In the genomic region with DNA sequence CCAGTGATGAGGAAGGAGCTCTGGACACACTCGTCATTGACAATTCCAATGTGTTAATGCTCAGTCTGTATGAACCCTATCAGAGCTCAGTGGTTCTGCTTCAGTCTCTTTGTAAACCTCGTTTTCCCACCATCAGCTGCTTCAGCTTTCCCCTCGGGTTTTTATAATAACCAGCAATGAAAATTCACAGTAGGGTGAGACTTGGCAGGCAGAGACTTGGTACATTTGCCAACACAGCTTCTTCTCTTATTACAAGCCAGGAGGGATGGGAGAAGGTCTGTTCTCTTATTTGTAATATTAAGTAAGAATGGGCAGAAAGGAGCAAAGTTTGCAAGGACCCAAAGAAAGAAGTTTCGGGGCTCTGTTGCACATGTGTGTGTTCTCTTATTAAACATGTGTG, we compare ENCODE assay signal across 27 mouse cellular contexts. TPM values are rescaled to one million over a fixed set of nuclear protein-coding genes. Genes with fewer than 3 reads are reported as not detected.
DNase-seq lines count a peak whose midpoint lies in the region; ATAC-seq and TF ChIP-seq lines count a peak whose summit lies in the region.
"Had no signal": no experiment of that assay in that cellular context is flagged by ENCODE, and none has a peak within 500 bp of the region (broad histone marks: within the 10 kb centered on the region; RNA-seq: fewer than 3 reads in every experiment).

No protein-coding gene starts in this region.

- H3K9ac ChIP-seq in forebrain, embryonic 14.5 days (ENCODE audit: low read length), result no peak overlapping the region
- no peak overlapping the region for H3K9ac ChIP-seq in forebrain, embryonic 13.5 days
- no peak overlapping the region for H3K9ac ChIP-seq in hindbrain, postnatal 0 days (replicated peaks; ENCODE audit: low read length)
- H3K9ac ChIP-seq in hindbrain, embryonic 12.5 days, result no peak overlapping the region
- no peak overlapping the region for H3K9ac ChIP-seq in limb, embryonic 14.5 days (ENCODE audit: low read depth, low read length, severe bottlenecking)
- no peak overlapping the region for H3K9ac ChIP-seq in intestine, embryonic 15.5 days
- H3K9ac ChIP-seq: embryonic facial prominence, embryonic 12.5 days; embryonic facial prominence, embryonic 15.5 days; forebrain, embryonic 15.5 days; hindbrain, embryonic 13.5 days had no signal

- 0 out of 2 replicates have a peak, but pooled peaks cover under 1% of the 10 kb centered on the region for H3K27me3 ChIP-seq in forebrain, embryonic 14.5 days (replicated peaks; ENCODE audit: control insufficient read depth, insufficient read depth, low read length)
- H3K27me3 ChIP-seq in forebrain, embryonic 13.5 days, result peaks cover 23% of the 10 kb centered on the region
- no peaks in the 10 kb centered on the region for H3K27me3 ChIP-seq in hindbrain, postnatal 0 days (ENCODE audit: insufficient read depth, low read length)
- no peaks in the 10 kb centered on the region for H3K27me3 ChIP-seq in hindbrain, embryonic 12.5 days
- no peaks in the 10 kb centered on the region for H3K27me3 ChIP-seq in limb, embryonic 14.5 days (ENCODE audit: control insufficient read depth, insufficient read depth, low read length)
- H3K27me3 ChIP-seq in limb, embryonic 10.5 days (ENCODE audit: low read depth, poor library complexity, severe bottlenecking), result no peaks in the 10 kb centered on the region
- no peaks in the 10 kb centered on the region for H3K27me3 ChIP-seq in intestine, embryonic 15.5 days (replicated peaks)
- H3K27me3 ChIP-seq: embryonic facial prominence, embryonic 12.5 days; embryonic facial prominence, embryonic 15.5 days; forebrain, embryonic 15.5 days; hindbrain, embryonic 13.5 days had no signal

- no peak for TF ChIP-seq CTCF in hindbrain, postnatal 0 days (IDR thresholded peaks at IDR 0.05; ENCODE audit: low read depth)
- TF ChIP-seq CTCF in brain, embryonic 14.5 days (IDR thresholded peaks at IDR 0.05; ENCODE audit: borderline replicate concordance, extremely low read depth, insufficient read depth, insufficient read length), result no peak

- no peak overlapping the region for H3K27ac ChIP-seq in forebrain, embryonic 14.5 days (ENCODE audit: low read depth, low read length)
- H3K27ac ChIP-seq in forebrain, embryonic 13.5 days, result no peak overlapping the region
- no peak overlapping the region for H3K27ac ChIP-seq in hindbrain, postnatal 0 days
- no peak overlapping the region for H3K27ac ChIP-seq in hindbrain, embryonic 12.5 days
- H3K27ac ChIP-seq in limb, embryonic 14.5 days (replicated peaks; ENCODE audit: low read depth, low read length), result no peak overlapping the region
- no peak overlapping the region for H3K27ac ChIP-seq in limb, embryonic 10.5 days
- no peak overlapping the region for H3K27ac ChIP-seq in intestine, embryonic 15.5 days
- H3K27ac ChIP-seq: embryonic facial prominence, embryonic 12.5 days; embryonic facial prominence, embryonic 15.5 days; forebrain, embryonic 15.5 days; gastrocnemius, adult 2 months; hindbrain, embryonic 13.5 days had no signal

- no peaks in the 10 kb centered on the region for H3K9me3 ChIP-seq in forebrain, embryonic 14.5 days (replicated peaks; ENCODE audit: control insufficient read depth, low read length)
- H3K9me3 ChIP-seq in forebrain, embryonic 13.5 days (replicated peaks), result no peaks in the 10 kb centered on the region
- no peaks in the 10 kb centered on the region for H3K9me3 ChIP-seq in hindbrain, postnatal 0 days (ENCODE audit: low read length)
- no peaks in the 10 kb centered on the region for H3K9me3 ChIP-seq in hindbrain, embryonic 12.5 days (replicated peaks)
- no peaks in the 10 kb centered on the region for H3K9me3 ChIP-seq in limb, embryonic 14.5 days (ENCODE audit: control insufficient read depth, low read length)
- H3K9me3 ChIP-seq in limb, embryonic 10.5 days (replicated peaks), result no peaks in the 10 kb centered on the region
- no peaks in the 10 kb centered on the region for H3K9me3 ChIP-seq in intestine, embryonic 15.5 days
- H3K9me3 ChIP-seq: embryonic facial prominence, embryonic 12.5 days; embryonic facial prominence, embryonic 15.5 days; forebrain, embryonic 15.5 days; hindbrain, embryonic 13.5 days had no signal

- H3K4me1 ChIP-seq in forebrain, embryonic 14.5 days (ENCODE audit: control insufficient read depth, insufficient read depth, low read length), result no peaks in the 10 kb centered on the region
- no peaks in the 10 kb centered on the region for H3K4me1 ChIP-seq in forebrain, embryonic 13.5 days
- H3K4me1 ChIP-seq in hindbrain, postnatal 0 days (ENCODE audit: insufficient read depth, low read length), result no peaks in the 10 kb centered on the region
- no peaks in the 10 kb centered on the region for H3K4me1 ChIP-seq in hindbrain, embryonic 12.5 days
- peaks cover 4% of the 10 kb centered on the region; the same call in 1 of the 2 replicates for H3K4me1 ChIP-seq in limb, embryonic 14.5 days (ENCODE audit: control insufficient read depth, insufficient read depth, low read length)
- no peaks in the 10 kb centered on the region for H3K4me1 ChIP-seq in limb, embryonic 10.5 days
- H3K4me1 ChIP-seq in intestine, embryonic 15.5 days (replicated peaks), result no peaks in the 10 kb centered on the region
- H3K4me1 ChIP-seq: embryonic facial prominence, embryonic 12.5 days; embryonic facial prominence, embryonic 15.5 days; hindbrain, embryonic 13.5 days had no signal

- TF ChIP-seq POLR2A in limb, embryonic 14.5 days (IDR thresholded peaks at IDR 0.05; ENCODE audit: borderline replicate concordance, extremely low read depth, insufficient read depth, insufficient read length), result no peak
- no peak for TF ChIP-seq POLR2A in brain, embryonic 14.5 days (IDR thresholded peaks at IDR 0.05; ENCODE audit: borderline replicate concordance, extremely low read depth, insufficient read depth, insufficient read length, poor library complexity, severe bottlenecking)

- 62% methylated on average over 4 of the region's 4 CpGs for WGBS in forebrain, embryonic 14.5 days
- 78% methylated on average over 4 of the region's 4 CpGs for WGBS in forebrain, embryonic 13.5 days
- WGBS in hindbrain, postnatal 0 days, result 47% methylated on average over 4 of the region's 4 CpGs
- WGBS in hindbrain, embryonic 12.5 days, result 75% methylated on average over 4 of the region's 4 CpGs
- 55% methylated on average over 4 of the region's 4 CpGs for WGBS in limb, embryonic 14.5 days
- 87% methylated on average over 4 of the region's 4 CpGs for WGBS in limb, embryonic 10.5 days
- 74% methylated on average over 4 of the region's 4 CpGs for WGBS in intestine, embryonic 15.5 days

- ATAC-seq in forebrain, embryonic 14.5 days, result peak; percentile 32; the same call in 1 of the 2 replicates
- ATAC-seq in forebrain, embryonic 13.5 days, result no peak
- ATAC-seq in hindbrain, postnatal 0 days, result no peak
- no peak for ATAC-seq in hindbrain, embryonic 12.5 days (ENCODE audit: low FRiP score)
- no peak for ATAC-seq in limb, embryonic 14.5 days (ENCODE audit: low FRiP score, low read depth)
- no peak for ATAC-seq in intestine, embryonic 15.5 days
- ATAC-seq: CD4-positive, CD25-positive, alpha-beta regulatory T cell, adult 4 months; forebrain, embryonic 15.5 days; hindbrain, embryonic 16.5 days; inflammation-experienced regulatory T-cells, adult 6 months; intestine, postnatal 0 days had no signal

- H3K4me3 ChIP-seq in forebrain, embryonic 14.5 days (ENCODE audit: low read depth, low read length), result no peak overlapping the region
- no peak overlapping the region for H3K4me3 ChIP-seq in forebrain, embryonic 13.5 days
- no peak overlapping the region for H3K4me3 ChIP-seq in hindbrain, postnatal 0 days (ENCODE audit: low read length)
- no peak overlapping the region for H3K4me3 ChIP-seq in hindbrain, embryonic 12.5 days
- H3K4me3 ChIP-seq in limb, embryonic 14.5 days (replicated peaks; ENCODE audit: low read length), result no peak overlapping the region
- H3K4me3 ChIP-seq in limb, embryonic 10.5 days, result no peak overlapping the region
- H3K4me3 ChIP-seq in intestine, embryonic 15.5 days (replicated peaks), result no peak overlapping the region
- H3K4me3 ChIP-seq: embryonic facial prominence, embryonic 12.5 days; embryonic facial prominence, embryonic 15.5 days; forebrain, embryonic 15.5 days; gastrocnemius, adult 2 months; hindbrain, embryonic 13.5 days had no signal

- no peak overlapping the region for H3K4me2 ChIP-seq in forebrain, embryonic 14.5 days (ENCODE audit: low read length)
- no peak overlapping the region for H3K4me2 ChIP-seq in forebrain, embryonic 13.5 days
- H3K4me2 ChIP-seq in hindbrain, postnatal 0 days (ENCODE audit: low read depth, low read length), result no peak overlapping the region
- H3K4me2 ChIP-seq in hindbrain, embryonic 12.5 days (replicated peaks), result no peak overlapping the region
- no peak overlapping the region for H3K4me2 ChIP-seq in limb, embryonic 14.5 days (replicated peaks; ENCODE audit: low read depth, low read length, severe bottlenecking)
- H3K4me2 ChIP-seq in intestine, embryonic 15.5 days (replicated peaks), result no peak overlapping the region
- H3K4me2 ChIP-seq: embryonic facial prominence, embryonic 12.5 days; embryonic facial prominence, embryonic 15.5 days; forebrain, embryonic 15.5 days; heart, embryonic 11.5 days; hindbrain, embryonic 13.5 days had no signal

- H3K36me3 ChIP-seq in forebrain, embryonic 14.5 days (ENCODE audit: control insufficient read depth, insufficient read depth, low read length), result no peaks in the 10 kb centered on the region
- H3K36me3 ChIP-seq in forebrain, embryonic 13.5 days (ENCODE audit: poor library complexity, severe bottlenecking), result no peaks in the 10 kb centered on the region
- no peaks in the 10 kb centered on the region for H3K36me3 ChIP-seq in hindbrain, postnatal 0 days (ENCODE audit: insufficient read depth, low read length)
- no peaks in the 10 kb centered on the region for H3K36me3 ChIP-seq in hindbrain, embryonic 12.5 days
- H3K36me3 ChIP-seq in limb, embryonic 14.5 days (ENCODE audit: control insufficient read depth, insufficient read depth, low read length), result no peaks in the 10 kb centered on the region
- H3K36me3 ChIP-seq in limb, embryonic 10.5 days, result no peaks in the 10 kb centered on the region
- H3K36me3 ChIP-seq in intestine, embryonic 15.5 days, result no peaks in the 10 kb centered on the region
- H3K36me3 ChIP-seq: embryonic facial prominence, embryonic 12.5 days; embryonic facial prominence, embryonic 15.5 days; forebrain, embryonic 15.5 days; hindbrain, embryonic 13.5 days had no signal

- peak; percentile 58 for DNase-seq in forebrain, embryonic 14.5 days (ENCODE audit: low spot score)
- peak; percentile 20 for DNase-seq in hindbrain, postnatal 0 days (ENCODE audit: low spot score)
- peak; percentile 7 for DNase-seq in limb, embryonic 14.5 days (ENCODE audit: low spot score)
- no peak for DNase-seq in limb, embryonic 10.5 days (ENCODE audit: low spot score)
- peak; percentile 63 for DNase-seq in brain, embryonic 14.5 days (ENCODE audit: low read depth)
- DNase-seq: adrenal gland, adult 2 months; adrenal gland, postnatal 14 days; cerebellum, adult 18-20 months; cerebellum, adult 9-11 months; gastrocnemius, adult 2 months; gastrocnemius, postnatal 14 days; heart, adult 11 months had no signal

RNA-seq across cellular contexts. Expression of a gene that starts 32.8 kb away (rescaled TPM):
- 1.7 and 1.9 TPM in 2 replicates for polyA plus RNA-seq in forebrain, embryonic 14.5 days (2014; fragmentation: Nextera tagmentation; extraction: Ambion mirVana)
- 0.81 and 1.3 TPM in 2 replicates for polyA plus RNA-seq in forebrain, embryonic 13.5 days (2015; fragmentation: Nextera tagmentation; extraction: Ambion mirVana)
- total RNA-seq in hindbrain, postnatal 0 days (2014; rRNA removed), result 23.0 and 27.7 TPM in 2 replicates
- polyA plus RNA-seq in hindbrain, postnatal 0 days (2015; fragmentation: Nextera tagmentation; extraction: Ambion mirVana), result 7.5 and 8.2 TPM in 2 replicates
- polyA plus RNA-seq in hindbrain, embryonic 12.5 days (2016; fragmentation: Nextera tagmentation; extraction: Ambion mirVana), result 7.6 and 7.8 TPM in 2 replicates
- 2.6 and 3.4 TPM in 2 replicates for polyA plus RNA-seq in limb, embryonic 14.5 days (2012; rRNA removed)
- polyA plus RNA-seq in limb, embryonic 14.5 days (2014; fragmentation: Nextera tagmentation; extraction: Ambion mirVana), result 2.6 and 3.1 TPM in 2 replicates
- 0.09 and 0.10 TPM in 2 replicates for polyA plus RNA-seq in limb, embryonic 10.5 days (2016; fragmentation: Nextera tagmentation; extraction: Ambion mirVana)
- polyA plus RNA-seq in brain, embryonic 14.5 days (2012; rRNA removed), result 4.1 and 6.1 TPM in 2 replicates
- 0.29 and 0.30 TPM in 2 replicates for polyA plus RNA-seq in intestine, embryonic 15.5 days (2015; fragmentation: Nextera tagmentation; extraction: Ambion mirVana)
- total RNA-seq: adrenal gland, adult 2 months; common myeloid progenitor, adult 5-6 weeks; MEL had no signal
- polyA plus RNA-seq: adrenal gland, adult 2 months; C2C12; CD4-positive, CD25-positive, alpha-beta regulatory T cell, adult 4 months; inflammation-experienced regulatory T-cells, adult 6 months had no signal

RNA-seq across cellular contexts. Expression of a gene that starts 54.9 kb away (rescaled TPM):
- polyA plus RNA-seq in forebrain, embryonic 14.5 days (2014; fragmentation: Nextera tagmentation; extraction: Ambion mirVana), result 5.5 and 5.7 TPM in 2 replicates
- 5.4 and 6.0 TPM in 2 replicates for polyA plus RNA-seq in forebrain, embryonic 13.5 days (2015; fragmentation: Nextera tagmentation; extraction: Ambion mirVana)
- total RNA-seq in hindbrain, postnatal 0 days (2014; rRNA removed), result 5.2 and 19.6 TPM in 2 replicates
- polyA plus RNA-seq in hindbrain, postnatal 0 days (2015; fragmentation: Nextera tagmentation; extraction: Ambion mirVana), result 9.1 TPM in 2 replicates
- 11.0 and 13.6 TPM in 2 replicates for polyA plus RNA-seq in hindbrain, embryonic 12.5 days (2016; fragmentation: Nextera tagmentation; extraction: Ambion mirVana)
- polyA plus RNA-seq in limb, embryonic 14.5 days (2012; rRNA removed), result 9.6 and 12.5 TPM in 2 replicates
- 12.9 and 13.1 TPM in 2 replicates for polyA plus RNA-seq in limb, embryonic 14.5 days (2014; fragmentation: Nextera tagmentation; extraction: Ambion mirVana)
- polyA plus RNA-seq in limb, embryonic 10.5 days (2016; fragmentation: Nextera tagmentation; extraction: Ambion mirVana), result 14.0 and 14.8 TPM in 2 replicates
- 2.9 and 4.3 TPM in 2 replicates for polyA plus RNA-seq in brain, embryonic 14.5 days (2012; rRNA removed)
- 35.0 and 38.2 TPM in 2 replicates for polyA plus RNA-seq in intestine, embryonic 15.5 days (2015; fragmentation: Nextera tagmentation; extraction: Ambion mirVana)
